Mouse (Mus musculus): ENCODE data around the gene Olig2. TPM values are rescaled to one million over a fixed set of nuclear protein-coding genes. Genes with fewer than 3 reads are reported as not detected.

Olig2 gene
- total and polyA plus RNA-seq, 3 experiments: not detected

GRCm38 (mm10) chr16:91268724-91269452 is 43.6 kb downstream of the Olig2 start:
- Histone ChIP-seq H3K27ac (ENCODE audit: control insufficient read depth, low read depth, low read length) (no peak overlapping the region), H3K4me3 (ENCODE audit: control insufficient read depth in 1 of 2, insufficient read depth in 1 of 2, low read depth in 2 of 2, low read length in 2 of 2) (no peak overlapping the region), H3K36me3 (ENCODE audit: control insufficient read depth in 1 of 2, insufficient read depth in 2 of 2, low read length in 2 of 2) (no peaks in the 10 kb centered on the region), H3K9ac (ENCODE audit: control insufficient read depth, low read depth, low read length, poor library complexity, severe bottlenecking) (no peak overlapping the region), H3K4me1 (ENCODE audit: control insufficient read depth in 1 of 2, insufficient read depth in 2 of 2, low read length in 2 of 2) (no peaks in the 10 kb centered on the region), H3K27me3 (ENCODE audit: control insufficient read depth in 1 of 2, insufficient read depth in 2 of 2, low read length in 2 of 2) (no peaks in the 10 kb centered on the region; a peak in 2 of 4 replicates), H3K79me2 (ENCODE audit: control insufficient read depth, insufficient read depth, low read length, poor library complexity) (no peaks in the 10 kb centered on the region), H3K9me3 (replicated peaks; ENCODE audit: insufficient read depth, low read length) (no peaks in the 10 kb centered on the region)
- no peak for TF ChIP-seq UBTF (IDR thresholded peaks at IDR 0.05; ENCODE audit: borderline replicate concordance, insufficient read depth, low read depth, low read length)
- no peak for TF ChIP-seq SMC3 (IDR thresholded peaks at IDR 0.05; ENCODE audit: low read depth, low read length)
- no peak for TF ChIP-seq TAL1 (IDR thresholded peaks at IDR 0.05; ENCODE audit: low read length)
- no peak for TF ChIP-seq EP300 (IDR thresholded peaks at IDR 0.05; ENCODE audit: low read depth in 1 of 2, low read length in 2 of 2)
- TF ChIP-seq ZKSCAN1 (IDR thresholded peaks at IDR 0.05; ENCODE audit: low read depth, low read length): no peak
- TF ChIP-seq MAZ (IDR thresholded peaks at IDR 0.05; ENCODE audit: low read depth, low read length): no peak
- no peak for TF ChIP-seq BHLHE40 (IDR thresholded peaks at IDR 0.05; ENCODE audit: borderline replicate concordance, low read depth, low read length)
- no peak for TF ChIP-seq USF1 (IDR thresholded peaks at IDR 0.05; ENCODE audit: low read depth, low read length)
- TF ChIP-seq NELFE (IDR thresholded peaks at IDR 0.05; ENCODE audit: low read depth, low read length): no peak
- TF ChIP-seq TBP (IDR thresholded peaks at IDR 0.05; ENCODE audit: low read depth, low read length): no peak
- TF ChIP-seq E2F4 (IDR thresholded peaks at IDR 0.05; ENCODE audit: borderline replicate concordance, low read depth, low read length): no peak
- TF ChIP-seq TCF12 (IDR thresholded peaks at IDR 0.05; ENCODE audit: low read depth, low read length): no peak
- no peak for TF ChIP-seq HCFC1 (IDR thresholded peaks at IDR 0.05; ENCODE audit: low read depth, low read length)
- TF ChIP-seq JUND (IDR thresholded peaks at IDR 0.05; ENCODE audit: low read depth, low read length): no peak
- no peak for TF ChIP-seq CHD1 (IDR thresholded peaks at IDR 0.05; ENCODE audit: low read depth, low read length)
- DNase-seq (ENCODE audit: low read depth, low spot score): no peak

GRCm38 (mm10) chr16:91269468-91270211 is 44.4 kb downstream of the Olig2 start, which contains the start of gene Olig1:
Gene Olig1 (plus strand): TSS chr16:91269772.
- Histone ChIP-seq H3K36me3 (ENCODE audit: control insufficient read depth in 1 of 2, insufficient read depth in 2 of 2, low read length in 2 of 2) (no peaks in the 10 kb centered on the region), H3K4me3 (ENCODE audit: control insufficient read depth in 1 of 2, insufficient read depth in 1 of 2, low read depth in 2 of 2, low read length in 2 of 2) (no peak within 1 kb of the TSS), H3K27me3 (ENCODE audit: control insufficient read depth in 1 of 2, insufficient read depth in 2 of 2, low read length in 2 of 2) (no peaks in the 10 kb centered on the region; a peak in 2 of 4 replicates), H3K4me1 (ENCODE audit: control insufficient read depth in 1 of 2, insufficient read depth in 2 of 2, low read length in 2 of 2) (no peaks in the 10 kb centered on the region), H3K9ac (ENCODE audit: control insufficient read depth, low read depth, low read length, poor library complexity, severe bottlenecking) (no peak within 1 kb of the TSS), H3K27ac (ENCODE audit: control insufficient read depth, low read depth, low read length) (no peak within 1 kb of the TSS), H3K9me3 (replicated peaks; ENCODE audit: insufficient read depth, low read length) (no peaks in the 10 kb centered on the region), H3K79me2 (ENCODE audit: control insufficient read depth, insufficient read depth, low read length, poor library complexity) (no peaks in the 10 kb centered on the region)
- DNase-seq (ENCODE audit: low read depth, low spot score): no peak
- TF ChIP-seq NRF1 (IDR thresholded peaks at IDR 0.05; ENCODE audit: insufficient read depth, low read depth, low read length, poor library complexity, severe bottlenecking) (no peak), SIN3A (IDR thresholded peaks at IDR 0.05; ENCODE audit: low read length) (no peak), BHLHE40 (IDR thresholded peaks at IDR 0.05; ENCODE audit: borderline replicate concordance, low read depth, low read length) (no peak), GABPA (IDR thresholded peaks at IDR 0.05; ENCODE audit: low read depth, low read length) (no peak), POLR2AphosphoS5 (IDR thresholded peaks at IDR 0.05; ENCODE audit: borderline replicate concordance, low read depth, low read length) (no peak), RCOR1 (IDR thresholded peaks at IDR 0.05; ENCODE audit: low read depth, low read length) (no peak), MAFK (IDR thresholded peaks at IDR 0.05; ENCODE audit: borderline replicate concordance, low read depth, low read length) (no peak), CTCF (IDR thresholded peaks at IDR 0.05 in 2 of 3, conservative IDR thresholded peaks at IDR 0.05 in 1 of 3; ENCODE audit: control insufficient read depth in 1 of 3, insufficient read depth in 1 of 3, low read depth in 2 of 3, low read length in 3 of 3, poor library complexity in 1 of 3, severe bottlenecking in 1 of 3) (no peak), POLR2A (IDR thresholded peaks at IDR 0.05; ENCODE audit: control insufficient read depth in 1 of 2, insufficient read depth in 1 of 2, low read depth in 1 of 2, low read length in 2 of 2, poor library complexity in 1 of 2) (no peak), USF2 (IDR thresholded peaks at IDR 0.05; ENCODE audit: borderline replicate concordance in 1 of 2, insufficient read depth in 1 of 2, low read depth in 1 of 2, low read length in 2 of 2) (no peak)

All from MEL (cell line).